Mouse (Mus musculus): ENCODE measurements around the gene Trim60. TPM values are rescaled to one million over a fixed set of nuclear protein-coding genes. Genes with fewer than 3 reads are reported as not detected.

Trim60 gene
- polyA plus RNA-seq (2015; fragmentation: Illumina TruSeq; extraction: RNeasy Lipid Tissue Mini Kit (QIAGEN cat#74804); ENCODE audit: insufficient read depth, low read depth, low replicate concordance), result not detected

DNA sequence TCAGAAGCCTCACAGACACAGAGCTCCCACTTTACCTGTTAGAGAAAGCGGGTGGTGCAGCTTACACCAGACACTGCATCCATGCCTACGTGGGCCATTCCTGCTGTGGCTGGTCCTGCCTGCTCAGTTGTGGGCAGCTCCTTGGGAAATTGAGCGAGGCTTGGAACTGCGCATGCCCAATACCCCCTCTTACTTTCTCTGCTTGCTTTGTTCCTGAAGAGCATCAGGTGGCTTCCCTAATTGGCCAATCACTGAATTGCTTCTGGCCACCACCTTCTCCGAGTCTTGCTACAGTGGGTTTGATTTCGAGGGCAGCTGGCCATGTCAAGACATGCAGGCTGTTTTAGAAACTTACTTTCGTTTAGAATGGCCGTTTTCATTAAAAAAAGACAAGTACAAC lies at the start of gene Trim60, which contains the start of gene Trim61:
Gene Trim60, minus strand, starts transcription at position 162 of the 400 bp plus-strand sequence.
Gene Trim61, minus strand, starts transcription at position 101 of the 400 bp plus-strand sequence.

DNA sequence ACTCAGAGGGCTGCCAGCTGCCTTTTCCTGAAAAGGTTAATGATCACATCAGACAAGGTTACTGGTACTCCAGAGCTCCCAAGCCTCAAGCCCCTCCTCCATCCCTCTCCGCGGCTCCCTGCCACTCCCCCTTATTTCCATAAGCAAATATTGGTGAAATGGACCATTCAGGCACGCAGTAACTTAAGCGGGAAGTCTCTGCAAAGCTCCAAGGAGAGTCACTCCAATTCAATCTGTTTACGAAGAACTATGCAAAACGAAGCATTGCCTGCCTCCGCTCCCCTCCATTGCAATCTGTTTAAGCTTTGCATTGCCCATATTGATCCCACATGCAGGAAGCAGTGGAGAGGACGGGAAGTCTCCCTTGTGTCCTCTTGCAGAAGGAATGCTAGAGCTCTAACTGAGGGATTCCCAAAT lies 18.7 kb upstream of the Trim60 start, which contains the start of gene Apela:
Gene Apela, minus strand, starts transcription at position 220 of the 417 bp plus-strand sequence.

DNA sequence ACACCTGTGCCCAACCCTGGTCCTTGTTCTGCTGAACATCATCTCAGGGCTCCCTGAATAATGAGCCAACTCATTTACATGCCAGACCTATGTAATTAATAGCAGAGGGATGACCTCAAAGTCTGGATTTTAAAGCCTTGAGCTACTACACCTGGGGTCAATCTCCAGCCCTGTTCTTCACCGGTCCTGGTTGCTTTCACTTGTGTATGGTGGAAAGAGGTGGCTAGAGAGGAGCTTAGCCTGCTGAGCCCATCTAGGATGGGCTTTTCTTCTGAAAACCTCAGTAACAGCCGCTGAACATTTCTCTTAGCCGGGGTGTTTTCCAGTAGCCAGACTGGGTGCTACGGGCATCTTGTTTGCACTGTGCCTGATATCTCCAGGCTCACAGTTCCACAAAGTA lies 30.7 kb downstream of the Trim60 start, which contains the start of gene Trim75:
Gene Trim75, minus strand, starts transcription at position 101 of the 400 bp plus-strand sequence.

Other genes starting within 250 kb of the Trim60 start
- gene Klhl2, start 168.6 kb downstream of the Trim60 start, polyA plus RNA-seq (2015; fragmentation: Illumina TruSeq; extraction: RNeasy Lipid Tissue Mini Kit (QIAGEN cat#74804); ENCODE audit: insufficient read depth, low read depth, low replicate concordance), result 3.9 TPM
- 4.2 TPM for gene Tmem192, start 71.4 kb downstream of the Trim60 start, polyA plus RNA-seq (2015; fragmentation: Illumina TruSeq; extraction: RNeasy Lipid Tissue Mini Kit (QIAGEN cat#74804); ENCODE audit: insufficient read depth, low read depth, low replicate concordance)
- gene Trim75, start 30.8 kb downstream of the Trim60 start, polyA plus RNA-seq (2015; fragmentation: Illumina TruSeq; extraction: RNeasy Lipid Tissue Mini Kit (QIAGEN cat#74804); ENCODE audit: insufficient read depth, low read depth, low replicate concordance), result not detected
- gene Trim61, start 61 bp downstream of the Trim60 start, polyA plus RNA-seq (2015; fragmentation: Illumina TruSeq; extraction: RNeasy Lipid Tissue Mini Kit (QIAGEN cat#74804); ENCODE audit: insufficient read depth, low read depth, low replicate concordance), result not detected
- gene Apela, start 18.8 kb upstream of the Trim60 start, polyA plus RNA-seq (2015; fragmentation: Illumina TruSeq; extraction: RNeasy Lipid Tissue Mini Kit (QIAGEN cat#74804); ENCODE audit: insufficient read depth, low read depth, low replicate concordance), result not detected
- not detected for gene Gm10663, start 56.4 kb upstream of the Trim60 start, polyA plus RNA-seq (2015; fragmentation: Illumina TruSeq; extraction: RNeasy Lipid Tissue Mini Kit (QIAGEN cat#74804); ENCODE audit: insufficient read depth, low read depth, low replicate concordance)
- gene BC030870, start 111.0 kb upstream of the Trim60 start, polyA plus RNA-seq (2015; fragmentation: Illumina TruSeq; extraction: RNeasy Lipid Tissue Mini Kit (QIAGEN cat#74804); ENCODE audit: insufficient read depth, low read depth, low replicate concordance), result not detected

Data from pancreas, adult 10 weeks (tissue).